ENCODE assay signal across 9 mouse cellular contexts in the genomic region with DNA sequence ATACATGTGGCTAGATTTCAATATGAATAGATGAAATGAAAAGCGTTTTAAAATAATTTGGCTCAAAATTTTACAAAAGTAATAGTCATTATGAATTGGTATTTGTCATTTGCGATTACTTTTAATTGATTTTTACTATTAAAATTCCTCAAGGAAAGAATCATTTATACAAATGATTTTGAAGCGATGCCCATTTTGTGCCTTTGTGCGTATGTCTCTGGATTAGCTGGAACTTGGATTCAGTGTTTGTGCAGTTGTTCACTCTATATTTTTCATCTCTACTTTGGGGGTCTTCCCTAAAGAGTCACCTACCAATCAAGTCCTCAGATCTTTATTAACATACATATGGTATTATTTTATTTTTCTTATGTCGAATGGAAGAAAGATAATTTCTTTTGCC.
DNase-seq lines count a peak whose midpoint lies in the region; ATAC-seq and TF ChIP-seq lines count a peak whose summit lies in the region.
"Had no signal": no experiment of that assay in that cellular context is flagged by ENCODE, and none has a peak within 500 bp of the region (broad histone marks: within the 10 kb centered on the region; RNA-seq: fewer than 3 reads in every experiment).

No protein-coding gene starts in this region.

- WGBS in kidney, postnatal 0 days, result 61% methylated on average over 5 of the region's 5 CpGs
- 71% methylated on average over 5 of the region's 5 CpGs for WGBS in forebrain, embryonic 10.5 days
- 61% methylated on average over 5 of the region's 5 CpGs for WGBS in intestine, embryonic 16.5 days

- no peak for TF ChIP-seq CTCF in kidney, postnatal 0 days (IDR thresholded peaks at IDR 0.05; ENCODE audit: low read depth)

- no peaks in the 10 kb centered on the region for H3K4me1 ChIP-seq in kidney, postnatal 0 days (replicated peaks; ENCODE audit: insufficient read depth, low read length)
- peaks cover 58% of the 10 kb centered on the region for H3K4me1 ChIP-seq in forebrain, embryonic 10.5 days
- peaks cover 2% of the 10 kb centered on the region for H3K4me1 ChIP-seq in intestine, embryonic 16.5 days (ENCODE audit: control insufficient read depth, insufficient read depth, low read length)

- no peak overlapping the region for H3ac ChIP-seq in myocyte (ENCODE audit: control insufficient read depth, insufficient read length)

- peak overlapping the region; percentile 85; the same call in 1 of the 2 replicates for H3K27ac ChIP-seq in kidney, postnatal 0 days
- peak overlapping the region; percentile 95 for H3K27ac ChIP-seq in forebrain, embryonic 10.5 days
- peak overlapping the region; percentile 87; the same call in 1 of the 2 replicates for H3K27ac ChIP-seq in intestine, embryonic 16.5 days (ENCODE audit: low read length)

- peaks cover 64% of the 10 kb centered on the region for H3K79me2 ChIP-seq in myocyte (ENCODE audit: control insufficient read depth, insufficient read depth)

- H3K4me2 ChIP-seq in kidney, postnatal 0 days (ENCODE audit: low read length), result peak overlapping the region; percentile 76
- peak overlapping the region; percentile 78 for H3K4me2 ChIP-seq in intestine, embryonic 16.5 days (ENCODE audit: low read depth, low read length)
- H3K4me2 ChIP-seq in myocyte (ENCODE audit: low read depth), result peak overlapping the region; percentile 87

- no peaks in the 10 kb centered on the region for H3K27me3 ChIP-seq in kidney, postnatal 0 days (ENCODE audit: insufficient read depth, low read length)
- no peaks in the 10 kb centered on the region for H3K27me3 ChIP-seq in forebrain, embryonic 10.5 days (ENCODE audit: poor library complexity, severe bottlenecking)
- H3K27me3 ChIP-seq in intestine, embryonic 16.5 days (replicated peaks; ENCODE audit: control insufficient read depth, insufficient read depth, low read length), result no peaks in the 10 kb centered on the region
- no peaks in the 10 kb centered on the region for H3K27me3 ChIP-seq in myocyte (ENCODE audit: control insufficient read depth, insufficient read depth, insufficient read length)

- DNase-seq in kidney, postnatal 0 days (ENCODE audit: low spot score), result no peak
- no peak for DNase-seq in kidney, postnatal 14 days
- DNase-seq in forebrain, embryonic 10.5 days (ENCODE audit: extremely low spot score, low spot score), result no peak
- DNase-seq in cerebellum, adult 18-20 months, result no peak
- DNase-seq in cerebellum, postnatal 4 days (ENCODE audit: low spot score in 2 of 2), result no peak
- no peak for DNase-seq in retina, postnatal 1 day
- DNase-seq: kidney, adult 11 months had no signal

- peak overlapping the region; percentile 44 for H3K4me3 ChIP-seq in kidney, postnatal 0 days (replicated peaks; ENCODE audit: low read depth, low read length)
- peak overlapping the region; percentile 75 for H3K4me3 ChIP-seq in forebrain, embryonic 10.5 days
- peak overlapping the region; percentile 58 for H3K4me3 ChIP-seq in intestine, embryonic 16.5 days (ENCODE audit: low read length)
- H3K4me3 ChIP-seq in myocyte, result peak overlapping the region; percentile 61

- no peak for TF ChIP-seq POLR2A in myocyte (IDR thresholded peaks at IDR 0.05; ENCODE audit: insufficient read length, low read depth)

- H3K9me3 ChIP-seq in kidney, postnatal 0 days (replicated peaks; ENCODE audit: low read length), result no peaks in the 10 kb centered on the region
- no peaks in the 10 kb centered on the region for H3K9me3 ChIP-seq in forebrain, embryonic 10.5 days
- no peaks in the 10 kb centered on the region for H3K9me3 ChIP-seq in intestine, embryonic 16.5 days (ENCODE audit: control insufficient read depth, low read length)

- no peak overlapping the region for H3K9ac ChIP-seq in kidney, postnatal 0 days (ENCODE audit: low read depth, low read length)
- H3K9ac ChIP-seq in intestine, embryonic 16.5 days (ENCODE audit: low read depth, low read length), result peak overlapping the region; percentile 67; the same call in 1 of the 2 replicates

- no peaks in the 10 kb centered on the region for H3K36me3 ChIP-seq in kidney, postnatal 0 days (ENCODE audit: insufficient read depth, low read length)
- H3K36me3 ChIP-seq in forebrain, embryonic 10.5 days (replicated peaks), result peaks cover 7% of the 10 kb centered on the region; the same call in 1 of the 2 replicates
- H3K36me3 ChIP-seq in intestine, embryonic 16.5 days (ENCODE audit: control insufficient read depth, insufficient read depth, low read length), result no peaks in the 10 kb centered on the region
- H3K36me3 ChIP-seq in myocyte (ENCODE audit: control insufficient read depth, insufficient read depth), result peaks cover 5% of the 10 kb centered on the region

- ATAC-seq in kidney, postnatal 0 days (replicated peaks; ENCODE audit: low FRiP score, low read depth), result no peak
- ATAC-seq in intestine, embryonic 16.5 days, result no peak

TF ChIP-seq in myocyte, 11 proteins besides CTCF, POLR2A, EP300 and RAD21:
- TF ChIP-seq TCF12 (IDR thresholded peaks at IDR 0.05; ENCODE audit: insufficient read depth, poor library complexity, severe bottlenecking) (no peak), MAX (IDR thresholded peaks at IDR 0.05; ENCODE audit: low read depth) (no peak), SRF (IDR thresholded peaks at IDR 0.05; ENCODE audit: control insufficient read depth, insufficient read length, low read depth) (no peak), E2F4 (IDR thresholded peaks at IDR 0.05; ENCODE audit: insufficient read depth) (no peak), TCF3 (IDR thresholded peaks at IDR 0.05; ENCODE audit: insufficient read length, low read depth) (no peak), POLR2AphosphoS2 (IDR thresholded peaks at IDR 0.05; ENCODE audit: insufficient read length, low read depth) (no peak), USF1 (IDR thresholded peaks at IDR 0.05; ENCODE audit: low read depth) (no peak), MYOD1 (IDR thresholded peaks at IDR 0.05; ENCODE audit: control insufficient read depth in 1 of 3, insufficient read length in 2 of 3, low read depth in 2 of 3) (no peak), REST (IDR thresholded peaks at IDR 0.05; ENCODE audit: insufficient read depth, insufficient read length) (no peak), MYOG (IDR thresholded peaks at IDR 0.05; ENCODE audit: control insufficient read depth in 1 of 3, insufficient read depth in 1 of 3, insufficient read length in 2 of 3, low read depth in 2 of 3) (no peak), CEBPB (IDR thresholded peaks at IDR 0.05; ENCODE audit: insufficient read depth, poor library complexity, severe bottlenecking) (no peak)
